Mouse (Mus musculus) testis, adult 10 weeks (tissue): ENCODE results near the gene Zar1. TPM values are rescaled to one million over a fixed set of nuclear protein-coding genes. Genes with fewer than 3 reads are reported as not detected.

ENCODE experiments used
- polyA plus RNA-seq: library from polyadenylated mRNA; stranded (reverse); fragments of 350-450 nt; fragmentation: Illumina TruSeq; extraction: RNeasy Lipid Tissue Mini Kit (QIAGEN cat#74804); gene quantifications from one replicate; pipeline ENCODE4 v1.2.3, GENCODE M21; 2014; ENCODE audit warnings: low read depth, low replicate concordance

Zar1 gene
- polyA plus RNA-seq: not detected

GRCm38 (mm10) chr5:72580970-72581332, at the start of gene Zar1:
TSS of gene Zar1 (minus strand) at chr5:72581254.

DNA sequence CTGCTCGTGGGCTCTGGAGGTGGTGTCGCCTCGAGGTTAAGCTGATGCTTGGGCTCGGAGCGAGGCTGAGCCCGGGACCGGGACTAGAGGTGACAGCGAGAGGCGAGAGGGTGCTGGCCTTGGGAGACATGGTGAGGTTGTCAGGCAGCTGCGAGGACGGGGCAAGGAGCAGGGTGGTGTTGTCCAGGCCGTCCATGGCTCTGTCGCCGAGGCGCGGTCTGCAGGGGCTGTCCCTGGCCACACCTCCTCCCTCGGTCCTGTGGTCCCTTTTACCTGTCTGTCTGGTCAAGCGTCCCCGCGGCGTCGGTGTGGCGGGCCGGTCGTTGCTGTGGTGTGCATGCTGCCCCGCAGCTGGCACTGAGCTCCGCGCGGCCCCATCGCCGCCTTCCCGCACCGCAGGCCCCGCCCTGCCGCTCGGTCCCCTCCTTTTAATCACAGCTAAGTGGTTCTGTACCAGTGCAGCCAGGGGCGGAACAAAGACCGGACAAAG, 6.2 kb upstream of the Zar1 start, which contains the start of gene Gm5868:
Gene Gm5868 (minus strand): TSS at position 360 of the 490 bp plus-strand sequence.

DNA sequence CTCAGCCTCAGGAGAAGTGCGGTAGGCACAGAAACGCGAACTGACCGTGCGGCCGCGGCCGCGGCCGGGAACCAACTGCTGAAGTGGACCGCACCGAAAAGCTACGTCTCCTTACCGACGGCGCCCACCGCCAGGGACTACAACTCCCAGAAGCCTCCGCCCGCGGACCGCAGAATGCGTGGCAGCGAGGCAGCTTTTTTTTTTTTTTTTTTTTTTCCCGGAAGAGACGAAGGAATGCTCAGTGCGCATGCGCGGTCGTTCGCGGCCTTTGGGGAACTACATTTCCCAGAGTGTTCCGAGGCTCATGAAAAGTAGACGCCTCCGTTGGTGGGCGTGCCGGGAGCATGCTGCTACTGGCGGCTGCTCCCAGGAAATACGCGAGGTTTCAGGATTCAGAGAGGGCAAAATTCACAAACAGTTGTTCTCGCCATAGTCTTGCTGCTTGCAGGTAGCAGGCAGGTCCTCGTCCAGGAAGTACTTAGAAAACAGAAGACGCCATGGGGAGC, 21.5 kb downstream of the Zar1 start, which contains the start of gene Nfxl1:
Gene Nfxl1 (minus strand): TSS at position 141 of the 506 bp plus-strand sequence.

Other genes starting within 250 kb of the Zar1 start
- gene Corin, start 76.8 kb downstream of the Zar1 start, polyA plus RNA-seq: 31.5 TPM
- gene Nfxl1, start 21.6 kb downstream of the Zar1 start, polyA plus RNA-seq: 27.8 TPM
- gene Gm5868, start 6.3 kb upstream of the Zar1 start, polyA plus RNA-seq: not detected
- gene Cnga1, start 63.0 kb upstream of the Zar1 start, polyA plus RNA-seq: 2.0 TPM
- gene Nipal1, start 66.5 kb upstream of the Zar1 start, polyA plus RNA-seq: 1.2 TPM
- gene Txk, start 171.5 kb upstream of the Zar1 start, polyA plus RNA-seq: 4.3 TPM